24 mouse cellular contexts compared by ENCODE assay signal in the genomic region with DNA sequence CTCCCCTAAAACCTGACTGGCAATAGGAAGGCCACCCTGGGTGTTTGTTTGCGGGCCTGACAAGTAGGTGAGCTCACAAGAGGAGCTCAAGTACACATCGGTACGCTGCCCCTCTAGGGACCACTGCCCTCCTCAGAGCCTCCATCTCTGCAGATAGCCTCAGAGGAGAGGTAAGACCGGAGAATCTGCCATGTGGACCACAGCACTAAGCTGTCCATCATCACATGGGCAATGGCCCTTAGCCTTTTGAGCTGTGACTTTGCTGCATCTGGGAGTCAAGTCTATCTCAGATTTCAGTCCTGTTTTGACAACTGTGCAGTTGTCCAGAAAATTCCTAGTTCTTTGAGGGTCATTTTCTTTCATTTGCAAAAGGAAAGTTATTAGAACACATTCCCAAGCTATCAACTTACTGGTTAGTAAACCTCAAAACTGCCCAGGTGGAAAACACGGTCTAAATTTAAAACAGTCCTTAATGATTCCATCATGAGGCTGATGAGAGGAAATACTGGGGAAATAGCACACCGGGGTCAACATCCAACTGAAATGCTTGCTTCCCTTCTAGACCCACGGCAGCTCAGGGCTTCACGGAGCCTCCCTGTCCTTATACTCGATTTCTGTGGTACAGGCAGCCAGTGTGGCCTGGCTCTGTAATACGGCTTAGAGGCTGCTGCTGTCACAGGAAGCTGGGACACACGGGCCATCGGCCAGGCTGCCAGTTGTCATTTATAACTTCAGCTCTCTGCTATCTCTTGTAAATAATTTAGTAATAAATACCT. TPM values are rescaled to one million over a fixed set of nuclear protein-coding genes. Genes with fewer than 3 reads are reported as not detected.
DNase-seq lines count a peak whose midpoint lies in the region; ATAC-seq and TF ChIP-seq lines count a peak whose summit lies in the region.
"Had no signal": no experiment of that assay in that cellular context is flagged by ENCODE, and none has a peak within 500 bp of the region (broad histone marks: within the 10 kb centered on the region; RNA-seq: fewer than 3 reads in every experiment).

No protein-coding gene starts in this region.

- no peak overlapping the region for H3K9ac ChIP-seq in kidney, embryonic 16.5 days (replicated peaks; ENCODE audit: low read length)
- H3K9ac ChIP-seq in lung, embryonic 14.5 days: no peak overlapping the region
- H3K9ac ChIP-seq: forebrain, postnatal 0 days; hindbrain, embryonic 13.5 days had no signal

- H3K4me3 ChIP-seq in kidney, adult 2 months (ENCODE audit: insufficient read depth, low read depth, low read length): no peak overlapping the region
- H3K4me3 ChIP-seq in kidney, embryonic 16.5 days (ENCODE audit: low read length): no peak overlapping the region
- H3K4me3 ChIP-seq in lung, embryonic 14.5 days (ENCODE audit: low read depth, low read length): no peak overlapping the region
- no peak overlapping the region for H3K4me3 ChIP-seq in forebrain, embryonic 10.5 days
- H3K4me3 ChIP-seq: gastrocnemius, adult 2 months; hindbrain, embryonic 13.5 days had no signal

- H3K27me3 ChIP-seq in kidney, adult 2 months (replicated peaks; ENCODE audit: control insufficient read depth, insufficient read depth, low read length): no peaks in the 10 kb centered on the region
- no peaks in the 10 kb centered on the region for H3K27me3 ChIP-seq in kidney, embryonic 16.5 days (ENCODE audit: insufficient read depth, low read length)
- H3K27me3 ChIP-seq in lung, embryonic 14.5 days (ENCODE audit: insufficient read depth, low read length): no peaks in the 10 kb centered on the region
- H3K27me3 ChIP-seq in forebrain, embryonic 10.5 days (ENCODE audit: poor library complexity, severe bottlenecking): peaks cover 22% of the 10 kb centered on the region
- H3K27me3 ChIP-seq: CH12.LX had no signal

- peaks cover 3% of the 10 kb centered on the region; the same call in 1 of the 2 replicates for H3K4me1 ChIP-seq in kidney, adult 2 months (ENCODE audit: control insufficient read depth, insufficient read depth, low read length)
- peaks cover 16% of the 10 kb centered on the region for H3K4me1 ChIP-seq in kidney, embryonic 16.5 days (ENCODE audit: insufficient read depth, low read length)
- no peaks in the 10 kb centered on the region for H3K4me1 ChIP-seq in lung, embryonic 14.5 days (ENCODE audit: insufficient read depth)
- H3K4me1 ChIP-seq in forebrain, embryonic 10.5 days: peaks cover 12% of the 10 kb centered on the region; the same call in 1 of the 2 replicates

- 36% methylated on average over 12 of the region's 12 CpGs for WGBS in kidney, adult 2 months
- WGBS in kidney, embryonic 16.5 days: 30% methylated on average over 12 of the region's 12 CpGs
- 42% methylated on average over 12 of the region's 12 CpGs for WGBS in lung, embryonic 14.5 days
- WGBS in forebrain, embryonic 10.5 days: 79% methylated on average over 12 of the region's 12 CpGs

- no peak for TF ChIP-seq POLR2A in kidney, adult 2 months (IDR thresholded peaks at IDR 0.05; ENCODE audit: low read depth, low read length)

- ATAC-seq in kidney, embryonic 16.5 days (ENCODE audit: low FRiP score, low TSS enrichment): peak; percentile 83
- ATAC-seq in lung, embryonic 14.5 days (ENCODE audit: insufficient read depth): no peak
- ATAC-seq: forebrain, embryonic 14.5 days; forebrain, postnatal 0 days; hindbrain, embryonic 16.5 days had no signal

- H3K9me3 ChIP-seq in kidney, embryonic 16.5 days (ENCODE audit: low read length): no peaks in the 10 kb centered on the region
- H3K9me3 ChIP-seq in lung, embryonic 14.5 days (ENCODE audit: low read depth, low read length): no peaks in the 10 kb centered on the region
- H3K9me3 ChIP-seq in forebrain, embryonic 10.5 days: 0 out of 2 replicates have a peak, but pooled peaks cover under 1% of the 10 kb centered on the region
- H3K9me3 ChIP-seq: G1E; hindbrain, embryonic 13.5 days had no signal

- TF ChIP-seq CTCF in kidney, adult 2 months (conservative IDR thresholded peaks at IDR 0.05; ENCODE audit: insufficient read depth, insufficient read length, low read depth, low read length): no peak
- no peak for TF ChIP-seq CTCF in lung, embryonic 14.5 days (IDR thresholded peaks at IDR 0.05; ENCODE audit: low read depth)

- no peaks in the 10 kb centered on the region for H3K36me3 ChIP-seq in kidney, adult 2 months (ENCODE audit: control insufficient read depth, insufficient read depth, low read length)
- H3K36me3 ChIP-seq in kidney, embryonic 16.5 days (ENCODE audit: insufficient read depth, low read length): no peaks in the 10 kb centered on the region
- no peaks in the 10 kb centered on the region for H3K36me3 ChIP-seq in lung, embryonic 14.5 days (ENCODE audit: insufficient read depth)
- H3K36me3 ChIP-seq in forebrain, embryonic 10.5 days (replicated peaks): no peaks in the 10 kb centered on the region
- H3K36me3 ChIP-seq: G1E; hindbrain, embryonic 13.5 days had no signal

- H3K27ac ChIP-seq in kidney, adult 2 months (ENCODE audit: insufficient read depth, low read depth, low read length): 0 out of 2 replicates have a peak overlapping the region, but pooled peaks have one; percentile 20
- H3K27ac ChIP-seq in kidney, embryonic 16.5 days (ENCODE audit: low read length): peak overlapping the region; percentile 59
- H3K27ac ChIP-seq in lung, embryonic 14.5 days (ENCODE audit: low read depth): no peak overlapping the region
- H3K27ac ChIP-seq in forebrain, embryonic 10.5 days: no peak overlapping the region
- H3K27ac ChIP-seq: gastrocnemius, adult 2 months; hindbrain, embryonic 13.5 days had no signal

- no peak overlapping the region for H3K4me2 ChIP-seq in kidney, embryonic 16.5 days (replicated peaks; ENCODE audit: low read depth, low read length)
- H3K4me2 ChIP-seq in lung, embryonic 14.5 days: no peak overlapping the region
- H3K4me2 ChIP-seq: heart, embryonic 11.5 days; hindbrain, embryonic 13.5 days had no signal

- DNase-seq in kidney, adult 2 months: no peak
- no peak for DNase-seq in kidney, postnatal 25 days
- DNase-seq in kidney, postnatal 14 days: no peak
- peak; percentile 41 for DNase-seq in lung, embryonic 14.5 days
- no peak for DNase-seq in lung, postnatal 36 days
- DNase-seq in forebrain, embryonic 10.5 days (ENCODE audit: extremely low spot score, low spot score): no peak
- DNase-seq: adrenal gland, adult 2 months; adrenal gland, postnatal 14 days; B cell, adult 2 months; cerebellum, adult 11 months; cerebellum, adult 2 months; cerebellum, postnatal 10 days; cerebellum, postnatal 36 days; forebrain, postnatal 0 days; gastrocnemius, adult 2 months; gastrocnemius, postnatal 14 days; heart, adult 11 months had no signal

RNA-seq across cellular contexts. Expression of gene Cox7a2l, which starts 22.3 kb away (rescaled TPM):
- polyA plus RNA-seq in kidney, adult 2 months (2012; rRNA removed): 165 and 201 TPM in 2 replicates
- 186 and 196 TPM in 2 replicates for polyA plus RNA-seq in kidney, embryonic 16.5 days (2015; fragmentation: Nextera tagmentation; extraction: Ambion mirVana)
- 175 TPM in 2 replicates for polyA plus RNA-seq in lung, embryonic 14.5 days (2014; fragmentation: Nextera tagmentation; extraction: Ambion mirVana)
- 131 and 132 TPM in 2 replicates for polyA plus RNA-seq in forebrain, embryonic 10.5 days (2016; fragmentation: Nextera tagmentation; extraction: Ambion mirVana)

Comparison
In these comparisons a context has a peak if more than half of its experiments do, and no peak if none do; other contexts are left out.
1. H3K27ac ChIP-seq: peak in kidney, adult 2 months (single experiment) and kidney, embryonic 16.5 days (single experiment); none in lung, embryonic 14.5 days (single experiment) and forebrain, embryonic 10.5 days (single experiment).